Mouse (Mus musculus) liver, postnatal 0 days (tissue): ENCODE measurements around the gene Gm7138.

ENCODE experiments used
- CTCF ChIP-seq: sonication (generic); IDR thresholded peaks from 2 replicates; pipeline ENCODE4 v1.5.1; 2016; ENCODE audit warnings: antibody characterized with exemption, low read depth
- EP300 ChIP-seq: IDR thresholded peaks from 2 replicates; pipeline ENCODE4 v1.6.1; 2016; ENCODE audit warnings: antibody characterized with exemption, low read depth, mild to moderate bottlenecking

DNA sequence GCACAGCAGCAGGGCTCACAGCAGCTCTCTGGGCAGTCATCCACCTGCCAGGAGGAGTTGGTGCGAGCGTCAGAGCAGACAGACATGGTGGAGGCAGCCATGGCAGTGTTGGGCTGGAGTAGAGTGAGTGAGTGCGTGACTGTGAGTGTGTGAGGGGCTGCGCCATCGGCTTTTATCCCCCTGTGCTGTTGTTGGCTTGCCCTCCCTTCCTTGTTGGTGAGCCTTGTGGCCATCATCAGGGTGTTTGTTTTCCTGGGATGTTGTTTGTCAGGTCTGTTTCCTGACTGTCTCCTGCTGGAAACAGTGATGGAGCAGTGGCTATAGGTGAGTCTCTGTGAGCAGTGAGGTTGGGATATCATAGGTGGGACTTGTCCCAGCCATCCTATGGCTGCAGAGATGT lies 35.0 kb upstream of the Gm7138 start, which contains the start of gene Gm9507:
- TF ChIP-seq CTCF (no peak), EP300 (no peak)
